Mouse (Mus musculus) G1E (cell line): ENCODE measurements around the gene Pigg.

Experiments used
- CTCF ChIP-seq: IDR thresholded peaks from 2 replicates; pipeline ENCODE4 v1.5.1; 2012; ENCODE audit warnings: low read depth, low read length, inconsistent platforms, mixed read lengths
- GATA1 ChIP-seq: IDR thresholded peaks from 2 replicates; pipeline ENCODE4 v1.6.1; 2012; ENCODE audit warnings: borderline replicate concordance, low read length, inconsistent platforms, mixed read lengths
- POLR2AphosphoS5 ChIP-seq: IDR thresholded peaks from 2 replicates; pipeline ENCODE4 v1.6.1; 2012; ENCODE audit warnings: low read depth, low read length, inconsistent platforms; ENCODE audit not compliant: insufficient replicate concordance
- TAL1 ChIP-seq: conservative IDR thresholded peaks from 2 replicates; pipeline ENCODE4 v1.6.1; 2012; ENCODE audit warnings: low read depth, low read length, inconsistent platforms, mixed read lengths

DNA sequence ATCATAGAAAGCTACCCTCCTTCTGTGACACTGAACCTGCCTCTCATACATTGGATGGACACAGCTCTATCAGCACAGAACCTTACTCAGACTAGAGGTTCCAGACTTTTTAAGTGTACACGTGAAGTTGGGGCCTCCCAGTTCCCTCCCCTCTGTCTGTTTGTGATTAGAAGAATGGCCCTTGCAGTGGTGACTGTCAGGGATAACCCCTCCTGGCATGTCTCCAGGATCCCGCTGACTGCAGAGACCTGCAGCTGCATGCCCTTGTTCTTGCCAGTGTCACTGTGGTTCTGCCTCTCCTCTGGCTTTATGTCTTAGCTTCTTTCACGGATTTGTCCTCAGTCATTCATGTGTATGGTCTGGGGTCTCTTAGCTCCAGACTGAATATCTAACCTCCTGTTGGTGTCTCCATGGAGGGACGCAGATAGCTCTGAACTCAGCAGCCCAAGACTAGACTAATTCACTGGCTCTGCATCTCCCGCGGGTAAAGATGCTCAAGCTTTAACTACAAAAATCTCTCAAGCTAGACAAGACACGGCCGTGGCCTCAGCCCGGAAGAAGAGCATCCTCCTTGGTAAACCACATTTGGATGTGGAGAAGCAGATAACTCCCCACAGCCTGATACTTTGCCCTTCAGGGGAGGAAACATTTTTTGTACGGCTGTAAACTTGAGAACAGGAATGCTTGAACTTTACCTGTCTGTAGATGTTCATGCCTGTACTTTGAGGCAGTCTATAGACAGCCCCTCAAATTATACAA lies 33.1 kb downstream of the Pigg start:
- TF ChIP-seq CTCF = no peak
- TF ChIP-seq TAL1 = no peak
- no peak for TF ChIP-seq GATA1
- no peak for TF ChIP-seq POLR2AphosphoS5
